Mouse (Mus musculus): ENCODE data around the gene Vmn2r47. TPM values are rescaled to one million over a fixed set of nuclear protein-coding genes. Genes with fewer than 3 reads are reported as not detected.

Vmn2r47 gene
- total RNA-seq (2023): not detected

DNA sequence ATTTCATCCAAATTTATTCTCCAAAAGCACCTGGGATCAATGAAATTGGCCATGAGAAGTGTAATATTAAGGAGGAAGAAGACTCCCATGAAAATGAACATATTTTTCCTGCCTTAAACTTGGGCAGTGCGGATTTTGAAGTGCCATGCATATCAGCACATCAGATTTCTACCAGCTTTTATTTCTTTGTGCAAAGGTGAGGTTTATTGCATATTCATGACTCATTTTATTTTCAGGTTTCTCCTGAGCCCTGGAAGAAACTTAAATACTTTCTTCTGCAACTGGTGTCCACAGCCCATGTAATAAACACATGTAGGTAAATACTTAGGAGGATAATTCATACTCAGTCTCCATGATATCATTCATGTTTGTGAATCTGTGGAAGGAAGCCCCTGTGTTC lies at the start of gene Vmn2r47:
Vmn2r47 (minus strand) TSS at position 101 of the 400 bp plus-strand sequence.

DNA sequence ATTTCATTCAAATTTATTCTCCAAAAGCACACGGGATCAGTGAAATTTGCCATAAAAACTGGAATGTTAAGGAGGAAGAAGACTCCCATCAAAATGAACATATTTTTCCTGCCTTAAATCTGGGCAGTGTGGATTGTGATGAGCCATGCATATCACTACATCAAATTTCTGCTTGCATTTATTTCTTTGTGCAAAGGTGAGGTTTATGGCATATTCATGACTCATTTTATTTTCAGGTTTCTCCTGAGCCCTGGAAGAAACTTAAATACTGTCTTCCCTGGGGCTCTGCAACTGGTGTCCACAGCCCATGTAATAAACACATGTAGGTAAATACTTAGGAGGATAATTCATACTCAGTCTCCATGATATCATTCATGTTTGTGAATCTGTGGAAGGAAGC lies 70.7 kb downstream of the Vmn2r47 start, which contains the start of gene Vmn2r46:
Vmn2r46 (minus strand) TSS at position 101 of the 400 bp plus-strand sequence.

Other genes starting within 250 kb of the Vmn2r47 start
- not detected for gene Vmn2r46, start 70.8 kb downstream of the Vmn2r47 start, total RNA-seq (2023)
- not detected for gene Vmn2r48, start 112.3 kb upstream of the Vmn2r47 start, total RNA-seq (2023)
- not detected for gene Vmn2r49, start 150.9 kb upstream of the Vmn2r47 start, total RNA-seq (2023)
- not detected for gene Vmn2r50, start 212.0 kb upstream of the Vmn2r47 start, total RNA-seq (2023)